Mouse (Mus musculus) intestine, embryonic 15.5 days (tissue): Measurements from ENCODE around the gene BC030500. TPM values are rescaled to one million over a fixed set of nuclear protein-coding genes. Genes with fewer than 3 reads are reported as not detected.

Experiments
- polyA plus RNA-seq: library from polyadenylated mRNA; unstranded; fragments of >200 nt; fragmentation: Nextera tagmentation; extraction: Ambion mirVana; gene quantifications from 2 replicates; pipeline ENCODE4 v1.2.1, GENCODE M21; 2015

Gene BC030500
- polyA plus RNA-seq, 1 experiment from 2014 or later, result 0.20 TPM

Other genes starting within 250 kb of the BC030500 start
- gene Galntl6, start 885 bp downstream of the BC030500 start, polyA plus RNA-seq, result 0.65 and 0.69 TPM in 2 replicates